Mouse (Mus musculus): ENCODE data around the gene Ndufs8. TPM values are rescaled to one million over a fixed set of nuclear protein-coding genes. Genes with fewer than 3 reads are reported as not detected.
A peak's percentile ranks its signal among the peaks of the same experiment; 100 is the strongest.
"Not testable (repeated sequence)": the region's sequence is repeated elsewhere in the genome, so short reads cannot be mapped to it uniquely, and the experiment has no call there.

Ndufs8 gene
- 79.4 and 83.5 TPM in 2 replicates for total RNA-seq (2017)

- peak; percentile 95 for ATAC-seq (replicated peaks; ENCODE audit: low read depth, poor library complexity, severe bottlenecking)
Observed at GRCm38 (mm10) chr19:3912337-3913204, at the start of gene Ndufs8. Gene Ndufs8, minus strand, starts transcription at chr19:3912774.

- not testable (repeated sequence) for ATAC-seq (replicated peaks; ENCODE audit: low read depth, poor library complexity, severe bottlenecking)
Observed at GRCm38 (mm10) chr19:3961805-3962204, 49.2 kb upstream of the Ndufs8 start.

- ATAC-seq (replicated peaks; ENCODE audit: low read depth, poor library complexity, severe bottlenecking), result no peak
Observed at GRCm38 (mm10) chr19:3960211-3960610, 47.6 kb upstream of the Ndufs8 start.

- ATAC-seq (replicated peaks; ENCODE audit: low read depth, poor library complexity, severe bottlenecking), result no peak
Observed at GRCm38 (mm10) chr19:3959030-3959429, 46.5 kb upstream of the Ndufs8 start.

- ATAC-seq (replicated peaks; ENCODE audit: low read depth, poor library complexity, severe bottlenecking), result no peak
Observed at GRCm38 (mm10) chr19:3958470-3958869, 45.9 kb upstream of the Ndufs8 start, which contains the start of gene Aldh3b3. Gene Aldh3b3, plus strand, starts transcription at chr19:3958645.

- not testable (repeated sequence) for ATAC-seq (replicated peaks; ENCODE audit: low read depth, poor library complexity, severe bottlenecking)
Observed at GRCm38 (mm10) chr19:3957296-3958036, 44.9 kb upstream of the Ndufs8 start.

- no peak for ATAC-seq (replicated peaks; ENCODE audit: low read depth, poor library complexity, severe bottlenecking)
Observed at GRCm38 (mm10) chr19:3955804-3956203, 43.2 kb upstream of the Ndufs8 start.

GRCm38 (mm10) chr19:3955033-3955432 is 42.5 kb upstream of the Ndufs8 start:
- ATAC-seq (replicated peaks; ENCODE audit: low read depth, poor library complexity, severe bottlenecking), result no peak

- ATAC-seq (replicated peaks; ENCODE audit: low read depth, poor library complexity, severe bottlenecking), result no peak
Observed at GRCm38 (mm10) chr19:3952099-3952498, 39.5 kb upstream of the Ndufs8 start.

- ATAC-seq (replicated peaks; ENCODE audit: low read depth, poor library complexity, severe bottlenecking), result 0 out of 2 replicates have a peak, but pooled peaks have one; percentile 39
Observed at GRCm38 (mm10) chr19:3951461-3951860, 38.9 kb upstream of the Ndufs8 start.

- ATAC-seq (replicated peaks; ENCODE audit: low read depth, poor library complexity, severe bottlenecking), result no peak
Observed at GRCm38 (mm10) chr19:3950331-3950730, 37.8 kb upstream of the Ndufs8 start.

- ATAC-seq (replicated peaks; ENCODE audit: low read depth, poor library complexity, severe bottlenecking), result no peak
Observed at GRCm38 (mm10) chr19:3948546-3948945, 36.0 kb upstream of the Ndufs8 start.

GRCm38 (mm10) chr19:3947813-3948212 is 35.2 kb upstream of the Ndufs8 start:
- ATAC-seq (replicated peaks; ENCODE audit: low read depth, poor library complexity, severe bottlenecking), result no peak

GRCm38 (mm10) chr19:3946715-3947114 is 34.1 kb upstream of the Ndufs8 start:
- ATAC-seq (replicated peaks; ENCODE audit: low read depth, poor library complexity, severe bottlenecking), result peak; percentile 61

GRCm38 (mm10) chr19:3945872-3946564 is 33.4 kb upstream of the Ndufs8 start:
- ATAC-seq (replicated peaks; ENCODE audit: low read depth, poor library complexity, severe bottlenecking), result 0 out of 2 replicates have a peak, but pooled peaks have one; percentile 31

GRCm38 (mm10) chr19:3942986-3943735 is 30.6 kb upstream of the Ndufs8 start:
- ATAC-seq (replicated peaks; ENCODE audit: low read depth, poor library complexity, severe bottlenecking), result peak; percentile 68

GRCm38 (mm10) chr19:3942315-3942714 is 29.7 kb upstream of the Ndufs8 start:
- no peak for ATAC-seq (replicated peaks; ENCODE audit: low read depth, poor library complexity, severe bottlenecking)

GRCm38 (mm10) chr19:3935896-3936850 is 23.6 kb upstream of the Ndufs8 start:
- ATAC-seq (replicated peaks; ENCODE audit: low read depth, poor library complexity, severe bottlenecking), result peak; percentile 65

All from common myeloid progenitor, adult 5-6 weeks (primary cell).